Mouse (Mus musculus): ENCODE results near the gene Il5. TPM values are rescaled to one million over a fixed set of nuclear protein-coding genes. Genes with fewer than 3 reads are reported as not detected.
A peak's percentile ranks its signal among the peaks of the same experiment; 100 is the strongest.

The Il5 gene
- not detected for total RNA-seq (2021)
- long read RNA-seq, experiment 1 = 0 reads
- long read RNA-seq, experiment 2 = 0 reads

GRCm38 (mm10) chr11:53720715-53721114, at the start of gene Il5:
TSS of gene Il5 (plus strand) at chr11:53720794.
- no peak for DNase-seq (ENCODE audit: low spot score in 2 of 2)

- DNase-seq (ENCODE audit: low spot score in 2 of 2) = no peak
Observed at GRCm38 (mm10) chr11:53671414-53671813, 49.2 kb upstream of the Il5 start.

GRCm38 (mm10) chr11:53680141-53680540, 40.5 kb upstream of the Il5 start:
- DNase-seq (ENCODE audit: low spot score in 2 of 2) = no peak

GRCm38 (mm10) chr11:53681686-53682085, 38.9 kb upstream of the Il5 start:
- DNase-seq (ENCODE audit: low spot score in 2 of 2) = no peak

GRCm38 (mm10) chr11:53682170-53682569, 38.4 kb upstream of the Il5 start:
- DNase-seq (ENCODE audit: low spot score in 2 of 2) = no peak

- DNase-seq (ENCODE audit: low spot score in 2 of 2) = no peak
Observed at GRCm38 (mm10) chr11:53682994-53683530, 37.5 kb upstream of the Il5 start.

GRCm38 (mm10) chr11:53691979-53692378, 28.6 kb upstream of the Il5 start:
- no peak for DNase-seq (ENCODE audit: low spot score in 2 of 2)

GRCm38 (mm10) chr11:53698521-53698920, 22.1 kb upstream of the Il5 start:
- DNase-seq (ENCODE audit: low spot score in 2 of 2) = no peak

GRCm38 (mm10) chr11:53699351-53699750, 21.2 kb upstream of the Il5 start:
- no peak for DNase-seq (ENCODE audit: low spot score in 2 of 2)

GRCm38 (mm10) chr11:53706236-53706933, 14.2 kb upstream of the Il5 start:
- peak; percentile 46 to 51 for DNase-seq (ENCODE audit: low spot score in 2 of 2)

- DNase-seq (ENCODE audit: low spot score in 2 of 2) = peak; percentile 90 to 92
Observed at GRCm38 (mm10) chr11:53706934-53707717, 13.5 kb upstream of the Il5 start, which contains the start of gene Rad50. TSS of gene Rad50 (minus strand) at chr11:53707319.

GRCm38 (mm10) chr11:53707718-53708009, 12.9 kb upstream of the Il5 start:
- DNase-seq (ENCODE audit: low spot score in 2 of 2) = no peak

GRCm38 (mm10) chr11:53719701-53720100, 893 bp upstream of the Il5 start:
- DNase-seq (ENCODE audit: low spot score in 2 of 2) = no peak

GRCm38 (mm10) chr11:53731457-53731856, 10.9 kb downstream of the Il5 start:
- no peak for DNase-seq (ENCODE audit: low spot score in 2 of 2)

- DNase-seq (ENCODE audit: low spot score in 2 of 2) = no peak
Observed at GRCm38 (mm10) chr11:53732244-53732643, 11.7 kb downstream of the Il5 start.

GRCm38 (mm10) chr11:53733824-53734223, 13.2 kb downstream of the Il5 start:
- no peak for DNase-seq (ENCODE audit: low spot score in 2 of 2)

GRCm38 (mm10) chr11:53734431-53734830, 13.8 kb downstream of the Il5 start:
- DNase-seq (ENCODE audit: low spot score in 2 of 2) = no peak

GRCm38 (mm10) chr11:53734970-53735681, 14.5 kb downstream of the Il5 start:
- DNase-seq (ENCODE audit: low spot score in 2 of 2) = no peak

GRCm38 (mm10) chr11:53735682-53736245, 15.2 kb downstream of the Il5 start:
- DNase-seq (ENCODE audit: low spot score in 2 of 2) = peak; percentile 41 to 43

- DNase-seq (ENCODE audit: low spot score in 2 of 2) = peak; percentile 69 to 76
Observed at GRCm38 (mm10) chr11:53736771-53737572, 16.4 kb downstream of the Il5 start.

Measured in adrenal gland, adult 18-20 months (tissue).